Mouse (Mus musculus) gastrocnemius, postnatal 14 days (tissue): ENCODE measurements around the gene Nab1. TPM values are rescaled to one million over a fixed set of nuclear protein-coding genes. Genes with fewer than 3 reads are reported as not detected.

Experiments used
- DNase-seq: peaks from one replicate; pipeline ENCODE4 v3.0.0; 2021; ENCODE audit warnings: mixed read lengths
- intact Hi-C: fragments of 180-260 bp; cut with DNase I; formaldehyde crosslinking; loops from one replicate; pipeline ENCODE4 v1.15.1; 2025; ENCODE audit warnings: low total_unique reads
- total RNA-seq, 2 experiments: library from RNA; stranded (reverse); gene quantifications; 2 replicates each; pipeline ENCODE4 v1.2.3; 2021

Nab1 gene
- total RNA-seq, 2 experiments from 2014 or later = 12.7 to 15.7 TPM

DNA sequence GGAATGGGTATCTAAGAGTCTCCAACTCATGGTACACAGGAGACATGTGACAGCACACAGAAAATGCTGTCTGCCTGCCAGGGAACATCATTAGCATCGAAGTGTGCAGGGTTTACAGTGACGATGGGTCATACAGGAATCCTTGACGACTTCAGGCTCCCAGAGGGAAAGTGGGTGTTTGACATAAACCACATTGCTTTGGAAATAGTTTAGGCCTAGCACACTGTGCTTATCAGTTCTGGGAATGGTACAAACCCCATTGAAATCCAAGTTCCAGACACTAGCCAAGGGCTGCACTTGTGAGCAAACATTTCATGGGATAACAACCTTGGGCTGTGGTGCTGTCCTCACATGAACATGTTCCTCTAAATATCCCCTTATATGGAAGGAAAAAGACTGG lies 78.3 kb downstream of the Nab1 start:
- no peak for DNase-seq
- intact Hi-C loops = no loop called here

DNA sequence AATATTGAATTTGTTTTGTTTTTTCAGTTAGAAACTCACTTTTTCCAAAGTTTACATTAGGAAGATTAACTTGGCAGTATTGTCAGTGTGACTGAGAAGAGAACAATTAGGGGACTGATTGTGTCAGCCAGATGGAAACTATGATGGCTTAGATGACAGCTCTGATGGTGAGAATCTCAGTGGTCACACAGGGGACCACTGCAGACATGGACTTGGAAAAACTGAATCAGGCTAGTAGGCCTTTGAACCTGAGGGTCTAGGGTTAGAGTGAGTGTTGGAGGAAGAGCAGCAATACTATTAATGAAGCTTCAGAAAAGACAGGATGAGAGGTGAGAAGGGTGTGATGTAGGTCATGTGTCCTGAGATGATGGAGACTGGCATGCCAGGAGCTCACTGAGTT lies 78.9 kb downstream of the Nab1 start:
- intact Hi-C loops = no loop called here

GRCm38 (mm10) chr1:52419088-52419819 lies 81.2 kb downstream of the Nab1 start:
- intact Hi-C loops = no loop called here
- no peak for DNase-seq

More for the DNA sequence above, 78.9 kb downstream of the Nab1 start:
- DNase-seq = no peak

Other genes starting within 250 kb of the Nab1 start
- gene Nemp2, start 130.0 kb upstream of the Nab1 start, total RNA-seq = 1 to 10 TPM in 1 of 2 experiments, under 1 TPM in 1; 0.86 to 1.0 TPM
- gene Mfsd6, start 226.8 kb upstream of the Nab1 start, total RNA-seq = 1 to 10 TPM; 6.1 to 6.4 TPM